Mouse (Mus musculus): ENCODE data around the gene Sec1. TPM values are rescaled to one million over a fixed set of nuclear protein-coding genes. Genes with fewer than 3 reads are reported as not detected.
A peak's percentile ranks its signal among the peaks of the same experiment; 100 is the strongest.

Gene Sec1
- total and polyA plus RNA-seq, 2 experiments from 2014 or later: 0.37 to 1.0 TPM

DNA sequence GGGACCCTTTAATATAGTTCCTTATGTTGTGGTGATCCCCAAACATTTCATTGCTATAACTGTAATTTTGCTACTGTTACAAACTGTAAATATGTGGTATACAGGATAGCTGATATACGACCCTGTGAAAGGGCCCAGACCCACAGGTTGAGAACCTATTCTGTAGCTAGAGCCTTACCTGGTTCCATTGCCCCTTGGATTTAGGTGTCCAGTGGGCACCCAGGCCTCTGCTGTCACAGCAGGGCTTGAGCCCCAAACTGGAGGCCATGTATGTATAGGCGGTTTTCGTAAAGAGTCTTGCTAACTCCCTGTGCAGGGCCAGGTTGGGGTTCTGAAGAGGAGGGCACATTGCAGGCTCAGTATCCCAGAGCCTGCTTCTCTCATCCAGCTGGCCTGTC, 22.3 kb upstream of the Sec1 start:
- Histone ChIP-seq H3K27me3 (ENCODE audit: insufficient read depth, low read length) (no peaks in the 10 kb centered on the region), H3K27ac (ENCODE audit: low read depth, low read length) (no peak overlapping the region), H3K4me2 (ENCODE audit: low read depth, low read length, poor library complexity, severe bottlenecking) (peak overlapping the region; percentile 62), H3K4me1 (ENCODE audit: insufficient read depth, low read length) (peaks cover 9% of the 10 kb centered on the region), H3K9ac (replicated peaks; ENCODE audit: low read length, poor library complexity, severe bottlenecking) (no peak overlapping the region), H3K9me3 (ENCODE audit: low read length) (no peaks in the 10 kb centered on the region), H3K4me3 (ENCODE audit: low read depth, low read length) (no peak overlapping the region; the same call in 1 of the 2 replicates), H3K36me3 (ENCODE audit: insufficient read depth, low read length) (peaks cover 33% of the 10 kb centered on the region)
- DNase-seq (ENCODE audit: low spot score): no peak
- 96% methylated on average over 3 of the region's 3 CpGs for WGBS
- no peak for TF ChIP-seq CTCF (IDR thresholded peaks at IDR 0.05)
- ATAC-seq (ENCODE audit: low FRiP score): no peak

DNA sequence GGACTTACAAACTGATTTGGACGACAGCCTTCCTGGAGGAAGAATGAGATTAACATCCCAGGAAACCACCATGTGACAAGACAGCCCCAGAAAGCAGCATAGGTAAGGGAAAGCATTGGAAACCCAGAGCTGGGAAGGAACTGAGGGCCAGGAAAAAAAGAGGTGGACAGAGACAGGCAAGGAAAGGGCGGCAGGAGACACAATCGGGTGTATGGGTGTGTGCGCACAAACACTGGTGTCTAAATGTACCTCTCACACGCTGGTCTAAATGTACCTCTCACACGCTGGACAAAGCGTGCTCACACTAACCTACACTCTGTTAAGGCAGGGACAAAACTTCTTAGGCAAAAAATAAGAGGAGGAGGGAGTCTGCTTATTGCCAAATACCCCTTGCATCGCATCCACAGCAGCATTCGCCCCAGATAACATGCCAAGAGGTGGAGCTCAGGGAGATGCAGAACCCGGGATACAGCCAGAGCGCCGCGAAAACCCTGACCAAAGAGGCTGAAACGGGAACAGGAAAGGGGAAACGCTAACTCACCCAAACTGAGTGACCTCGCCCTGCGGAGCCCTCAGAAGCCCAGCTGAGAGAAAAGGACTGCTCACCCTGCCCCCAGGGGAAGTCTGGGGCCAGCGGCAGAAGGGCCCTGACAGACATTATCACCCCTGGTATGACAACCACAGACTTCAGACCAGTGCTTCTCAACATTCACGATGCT, 21.7 kb upstream of the Sec1 start:
- ATAC-seq (ENCODE audit: low FRiP score) (no peak), DNase-seq (ENCODE audit: low spot score) (no peak)
- H3K27ac ChIP-seq (ENCODE audit: low read depth, low read length): peak overlapping the region; percentile 62; the same call in 1 of the 2 replicates
- no peak for TF ChIP-seq CTCF (IDR thresholded peaks at IDR 0.05)
- peak overlapping the region; percentile 93 for H3K4me2 ChIP-seq (ENCODE audit: low read depth, low read length, poor library complexity, severe bottlenecking)
- peaks cover 35% of the 10 kb centered on the region for H3K36me3 ChIP-seq (ENCODE audit: insufficient read depth, low read length)
- no peaks in the 10 kb centered on the region for H3K9me3 ChIP-seq (ENCODE audit: low read length)
- no peaks in the 10 kb centered on the region for H3K27me3 ChIP-seq (ENCODE audit: insufficient read depth, low read length)
- H3K9ac ChIP-seq (replicated peaks; ENCODE audit: low read length, poor library complexity, severe bottlenecking): peak overlapping the region; percentile 78
- H3K4me3 ChIP-seq (ENCODE audit: low read depth, low read length): peak overlapping the region; percentile 70
- peaks cover 9% of the 10 kb centered on the region for H3K4me1 ChIP-seq (ENCODE audit: insufficient read depth, low read length)
- 83% methylated on average over 19 of the region's 19 CpGs for WGBS

DNA sequence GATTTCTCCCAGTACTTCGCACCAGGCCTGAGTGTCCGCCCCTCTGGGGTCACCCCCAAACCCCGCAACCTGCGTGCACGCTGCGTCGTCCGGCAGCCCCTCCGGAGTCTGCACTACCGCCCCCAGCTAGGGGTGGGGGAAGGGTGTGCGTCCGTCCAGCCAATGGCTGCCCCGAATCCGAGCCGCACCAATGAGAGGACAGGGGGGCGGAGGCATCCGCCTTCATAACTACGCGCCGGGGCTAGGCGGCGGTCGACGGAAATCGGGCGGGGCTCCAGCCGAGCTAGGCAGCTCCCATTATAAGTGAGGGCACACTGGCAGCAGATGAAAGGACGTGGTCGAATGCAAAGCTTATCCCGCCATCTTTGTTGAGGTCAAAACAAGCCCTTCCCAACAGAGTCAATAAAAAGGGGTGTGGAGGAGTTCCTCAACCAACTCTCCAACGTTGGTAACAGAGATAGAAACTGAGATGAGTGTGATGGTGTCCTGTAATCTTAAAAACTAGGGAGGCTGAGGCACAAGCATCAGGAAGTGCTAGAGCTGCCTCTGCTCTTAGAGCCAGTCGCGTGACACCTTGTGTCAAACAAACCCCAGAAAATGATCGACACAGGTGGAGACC, 21.0 kb upstream of the Sec1 start, which contains the start of gene Rpl18:
TSS of gene Rpl18 (plus strand) at position 368 of the 619 bp plus-strand sequence.
- H3K9ac ChIP-seq (replicated peaks; ENCODE audit: low read length, poor library complexity, severe bottlenecking): peak within 1 kb of the TSS; percentile 78

DNA sequence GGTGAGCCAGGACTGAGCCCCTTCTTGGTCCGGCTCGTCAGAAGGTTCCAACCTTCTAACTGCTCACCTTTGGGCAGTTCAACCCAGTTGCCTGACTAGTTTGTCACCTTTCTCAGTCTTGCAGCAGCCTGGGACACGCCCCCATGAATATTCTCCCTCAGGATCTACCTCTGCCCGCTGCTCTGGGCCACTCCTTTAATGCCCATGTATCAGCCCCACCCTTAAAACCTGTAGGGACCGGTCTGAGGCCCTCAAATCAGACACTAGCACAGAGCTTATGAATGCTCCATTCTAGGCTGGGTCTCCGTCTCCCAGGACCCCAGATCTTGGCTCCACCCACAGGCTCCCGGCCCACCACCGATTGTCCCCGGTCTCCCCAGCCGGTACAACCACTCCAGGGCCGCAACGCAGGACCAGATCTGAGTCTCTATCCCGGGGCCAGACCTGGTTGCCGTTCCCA, 20.5 kb upstream of the Sec1 start:
- Histone ChIP-seq H3K27me3 (ENCODE audit: insufficient read depth, low read length) (no peaks in the 10 kb centered on the region), H3K4me2 (ENCODE audit: low read depth, low read length, poor library complexity, severe bottlenecking) (peak overlapping the region; percentile 93), H3K9me3 (ENCODE audit: low read length) (no peaks in the 10 kb centered on the region), H3K27ac (ENCODE audit: low read depth, low read length) (peak overlapping the region; percentile 60), H3K9ac (replicated peaks; ENCODE audit: low read length, poor library complexity, severe bottlenecking) (peak overlapping the region; percentile 78), H3K4me1 (ENCODE audit: insufficient read depth, low read length) (peaks cover 12% of the 10 kb centered on the region), H3K36me3 (ENCODE audit: insufficient read depth, low read length) (peaks cover 32% of the 10 kb centered on the region), H3K4me3 (ENCODE audit: low read depth, low read length) (peak overlapping the region; percentile 70)
- no peak for TF ChIP-seq CTCF (IDR thresholded peaks at IDR 0.05)
- ATAC-seq (ENCODE audit: low FRiP score) (no peak; the same call in none of the 2 replicates), DNase-seq (ENCODE audit: low spot score) (no peak)
- WGBS: 14% methylated on average over 14 of the region's 14 CpGs

More for the DNA sequence above, 21.0 kb upstream of the Sec1 start, which contains the start of gene Rpl18:
- Histone ChIP-seq H3K4me1 (ENCODE audit: insufficient read depth, low read length) (peaks cover 9% of the 10 kb centered on the region), H3K4me2 (ENCODE audit: low read depth, low read length, poor library complexity, severe bottlenecking) (peak within 1 kb of the TSS; percentile 93), H3K27me3 (ENCODE audit: insufficient read depth, low read length) (no peaks in the 10 kb centered on the region), H3K9me3 (ENCODE audit: low read length) (no peaks in the 10 kb centered on the region), H3K27ac (ENCODE audit: low read depth, low read length) (peak within 1 kb of the TSS; percentile 62), H3K4me3 (ENCODE audit: low read depth, low read length) (peak within 1 kb of the TSS; percentile 70), H3K36me3 (ENCODE audit: insufficient read depth, low read length) (peaks cover 36% of the 10 kb centered on the region)
- TF ChIP-seq CTCF (IDR thresholded peaks at IDR 0.05): no peak; the same call in 1 of the 2 replicates
- peak; percentile 99 for DNase-seq (ENCODE audit: low spot score)
- peak; percentile 90 for ATAC-seq (ENCODE audit: low FRiP score)
- WGBS: 7% methylated on average over 34 of the region's 34 CpGs

DNA sequence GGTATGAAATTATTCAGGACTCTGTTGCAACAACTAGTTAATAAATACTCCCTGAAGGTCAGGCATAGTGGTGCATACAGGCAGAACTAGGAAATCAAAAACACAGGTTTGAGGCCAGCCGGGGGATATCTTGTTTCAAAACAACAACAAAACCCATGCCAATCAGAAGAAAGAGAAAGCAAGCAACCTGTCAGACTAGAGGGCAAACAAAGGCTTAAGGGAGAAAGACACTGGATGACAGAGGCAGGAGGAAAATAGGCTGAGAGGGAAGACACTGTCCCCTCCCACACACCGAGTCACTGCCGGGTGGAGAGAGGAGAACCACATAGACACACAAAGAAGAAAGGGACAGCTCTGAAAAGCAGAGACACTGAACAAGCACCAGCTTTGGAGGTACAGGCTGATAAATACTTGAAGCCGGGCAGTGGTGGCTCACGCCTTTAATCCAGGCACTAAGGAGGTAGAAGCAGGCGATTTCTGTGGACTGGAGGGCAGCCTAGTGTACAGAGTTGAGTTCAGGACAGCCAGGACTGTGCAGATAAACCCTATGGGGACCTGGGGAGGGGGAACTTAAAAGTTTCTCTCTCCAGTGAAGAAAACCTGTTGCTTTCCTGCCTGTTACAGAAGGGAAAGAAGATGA, 19.8 kb upstream of the Sec1 start:
- H3K4me1 ChIP-seq (ENCODE audit: insufficient read depth, low read length): peaks cover 14% of the 10 kb centered on the region
- no peaks in the 10 kb centered on the region for H3K9me3 ChIP-seq (ENCODE audit: low read length)
- WGBS: 76% methylated on average over 6 of the region's 6 CpGs
- H3K27ac ChIP-seq (ENCODE audit: low read depth, low read length): no peak overlapping the region
- peak overlapping the region; percentile 78 for H3K9ac ChIP-seq (replicated peaks; ENCODE audit: low read length, poor library complexity, severe bottlenecking)
- H3K27me3 ChIP-seq (ENCODE audit: insufficient read depth, low read length): no peaks in the 10 kb centered on the region
- peak overlapping the region; percentile 93 for H3K4me2 ChIP-seq (ENCODE audit: low read depth, low read length, poor library complexity, severe bottlenecking)
- DNase-seq (ENCODE audit: low spot score): no peak
- no peak for TF ChIP-seq CTCF (IDR thresholded peaks at IDR 0.05)
- peak overlapping the region; percentile 70; the same call in 1 of the 2 replicates for H3K4me3 ChIP-seq (ENCODE audit: low read depth, low read length)
- no peak for ATAC-seq (ENCODE audit: low FRiP score)
- peaks cover 32% of the 10 kb centered on the region for H3K36me3 ChIP-seq (ENCODE audit: insufficient read depth, low read length)
